Mouse (Mus musculus): ENCODE results near the gene Ncoa6. TPM values are rescaled to one million over a fixed set of nuclear protein-coding genes. Genes with fewer than 3 reads are reported as not detected.
A peak's percentile ranks its signal among the peaks of the same experiment; 100 is the strongest.

The Ncoa6 gene
- polyA plus RNA-seq, 1 experiment = 39.0 TPM

DNA sequence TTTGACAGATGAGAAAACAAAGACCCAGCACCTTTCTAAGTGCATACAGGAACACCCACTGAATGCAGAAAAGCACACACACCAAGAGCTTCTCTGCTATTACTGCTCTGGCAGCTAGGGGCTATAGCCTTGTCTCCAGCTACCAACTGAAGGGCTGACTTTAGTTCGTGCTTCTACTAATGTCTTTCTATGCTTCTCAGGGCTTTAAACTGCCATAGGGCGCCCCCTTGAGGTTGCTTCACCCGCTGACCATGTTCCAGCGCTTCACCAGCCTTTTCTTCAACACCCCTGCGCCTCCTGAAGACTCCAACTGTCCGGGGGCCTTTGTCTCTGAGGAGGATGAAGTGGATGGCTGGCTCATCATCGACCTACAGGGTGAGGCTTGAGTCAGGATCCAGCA is 88.6 kb downstream of the Ncoa6 start:
- no peak overlapping the region for H3K4me3 ChIP-seq (replicated peaks; ENCODE audit: insufficient read depth, low read depth, low read length)
- peak; percentile 80 to 84 for DNase-seq
- peaks cover 24% of the 10 kb centered on the region for H3K4me1 ChIP-seq (ENCODE audit: control insufficient read depth, insufficient read depth, low read length)
- H3K27me3 ChIP-seq (ENCODE audit: control insufficient read depth, insufficient read depth, low read length) = no peaks in the 10 kb centered on the region
- H3K27ac ChIP-seq (ENCODE audit: insufficient read depth, low read length) = no peak overlapping the region
- 8% methylated on average over 7 of the region's 7 CpGs for WGBS
- peak; percentile 72 for TF ChIP-seq CTCF (IDR thresholded peaks at IDR 0.05; ENCODE audit: borderline replicate concordance, insufficient read depth, low read depth, low read length)
- no peak for TF ChIP-seq POLR2A (IDR thresholded peaks at IDR 0.05; ENCODE audit: borderline replicate concordance, insufficient read depth, low read length)

DNA sequence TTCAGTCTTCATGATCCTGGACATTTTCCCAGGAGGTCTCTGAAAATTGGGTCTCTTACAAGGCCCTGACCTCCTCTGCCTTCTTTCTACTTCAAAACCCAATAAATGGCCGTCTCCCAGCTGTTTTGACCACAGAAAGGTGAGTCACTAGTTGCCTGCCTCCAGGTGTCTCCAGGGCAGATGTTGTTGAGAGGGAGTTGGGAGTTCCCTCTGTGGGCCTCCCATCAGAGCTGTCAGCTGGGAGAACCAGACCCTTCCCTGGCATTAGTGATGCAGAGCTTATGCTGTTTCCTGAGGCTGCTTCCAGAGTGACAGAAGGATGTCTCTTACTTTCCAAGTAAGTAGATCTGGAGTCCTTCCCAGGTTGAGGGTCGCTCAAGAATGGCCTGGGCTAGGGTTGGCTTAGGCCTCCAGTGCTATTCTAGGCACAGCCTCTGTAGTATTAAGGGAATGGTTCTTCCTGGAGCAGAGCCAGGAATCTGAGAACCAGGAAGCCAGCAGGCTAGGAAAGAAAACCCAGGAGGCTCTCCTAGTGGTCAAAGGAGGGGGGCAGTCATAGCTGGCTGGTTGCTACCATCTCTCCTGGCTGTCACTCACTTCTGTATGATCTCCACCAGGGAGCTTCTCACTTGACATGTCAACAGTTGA is 90.8 kb downstream of the Ncoa6 start:
- Histone ChIP-seq H3K4me1 (ENCODE audit: control insufficient read depth, insufficient read depth, low read length) (peaks cover 25% of the 10 kb centered on the region), H3K27ac (ENCODE audit: insufficient read depth, low read length) (peak overlapping the region; percentile 24), H3K4me3 (replicated peaks; ENCODE audit: insufficient read depth, low read depth, low read length) (peak overlapping the region; percentile 95), H3K27me3 (ENCODE audit: control insufficient read depth, insufficient read depth, low read length) (no peaks in the 10 kb centered on the region)
- 40% methylated on average over 2 of the region's 2 CpGs for WGBS
- no peak for TF ChIP-seq POLR2A (IDR thresholded peaks at IDR 0.05; ENCODE audit: borderline replicate concordance, insufficient read depth, low read length)
- no peak for TF ChIP-seq CTCF (IDR thresholded peaks at IDR 0.05; ENCODE audit: borderline replicate concordance, insufficient read depth, low read depth, low read length)
- peak; percentile 46 to 63 for DNase-seq

DNA sequence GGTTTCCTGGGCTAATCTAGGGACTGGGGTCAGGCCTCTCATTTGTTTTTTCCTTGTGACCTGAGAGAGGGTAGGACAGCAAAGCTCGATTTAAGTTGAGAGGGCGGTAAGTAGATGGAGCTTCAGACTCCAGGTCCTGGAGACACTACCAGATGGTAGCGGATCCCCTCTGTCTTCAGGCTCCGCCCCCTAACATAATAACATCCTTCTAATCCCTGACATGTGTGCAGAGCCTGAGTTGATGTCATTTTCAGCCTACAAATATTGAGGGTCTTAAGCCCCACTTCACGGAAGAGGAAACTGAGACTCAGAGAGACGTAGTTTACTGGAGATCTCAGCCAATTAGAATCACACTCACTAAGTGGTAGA is 91.4 kb downstream of the Ncoa6 start:
- 11% methylated on average over 6 of the region's 6 CpGs for WGBS
- no peak for DNase-seq
- Histone ChIP-seq H3K4me3 (replicated peaks; ENCODE audit: insufficient read depth, low read depth, low read length) (peak overlapping the region; percentile 95), H3K4me1 (ENCODE audit: control insufficient read depth, insufficient read depth, low read length) (peaks cover 25% of the 10 kb centered on the region), H3K27me3 (ENCODE audit: control insufficient read depth, insufficient read depth, low read length) (no peaks in the 10 kb centered on the region), H3K27ac (ENCODE audit: insufficient read depth, low read length) (peak overlapping the region; percentile 98)
- TF ChIP-seq POLR2A (IDR thresholded peaks at IDR 0.05; ENCODE audit: borderline replicate concordance, insufficient read depth, low read length) = no peak
- TF ChIP-seq CTCF (IDR thresholded peaks at IDR 0.05; ENCODE audit: borderline replicate concordance, insufficient read depth, low read depth, low read length) = no peak

DNA sequence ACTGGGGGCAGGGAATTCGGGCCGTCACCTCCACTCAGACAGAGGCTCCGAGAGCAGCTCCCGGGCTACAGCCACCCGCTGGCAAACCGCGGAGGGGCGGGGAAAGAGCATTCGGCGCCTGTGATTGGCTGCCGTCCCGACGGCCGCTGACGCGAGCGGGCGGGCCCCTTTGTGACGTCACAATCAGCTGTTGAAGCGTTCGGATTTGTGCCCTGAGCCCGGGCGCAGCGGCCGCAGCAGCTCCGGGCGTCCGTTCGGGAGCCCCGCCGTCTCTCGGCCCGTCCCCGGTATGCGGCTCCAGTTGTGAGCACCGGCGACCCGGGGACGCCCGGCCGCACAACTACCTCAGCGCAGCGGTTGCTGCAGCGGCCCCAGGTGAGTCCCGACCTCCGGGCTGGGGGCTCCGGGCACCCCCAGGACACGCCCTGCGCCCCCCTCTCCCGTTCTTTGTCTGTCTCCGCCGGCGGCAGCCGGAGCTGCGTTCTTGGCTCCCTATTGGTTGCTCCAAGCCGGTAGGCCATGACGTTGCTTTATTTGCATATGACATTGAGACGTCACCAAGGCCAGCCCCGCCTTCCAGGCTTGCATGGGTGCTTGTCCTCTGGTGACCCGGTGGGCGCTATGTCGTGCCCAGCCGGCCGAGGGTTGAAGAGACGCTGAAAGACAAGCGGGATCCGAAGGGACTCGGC is 91.9 kb downstream of the Ncoa6 start:
- Histone ChIP-seq H3K4me3 (replicated peaks; ENCODE audit: insufficient read depth, low read depth, low read length) (peak overlapping the region; percentile 95), H3K27me3 (ENCODE audit: control insufficient read depth, insufficient read depth, low read length) (no peaks in the 10 kb centered on the region), H3K27ac (ENCODE audit: insufficient read depth, low read length) (peak overlapping the region; percentile 98), H3K4me1 (ENCODE audit: control insufficient read depth, insufficient read depth, low read length) (peaks cover 23% of the 10 kb centered on the region)
- peak; percentile 98 to 99 for DNase-seq
- peak; percentile 86 for TF ChIP-seq POLR2A (IDR thresholded peaks at IDR 0.05; ENCODE audit: borderline replicate concordance, insufficient read depth, low read length)
- no peak for TF ChIP-seq CTCF (IDR thresholded peaks at IDR 0.05; ENCODE audit: borderline replicate concordance, insufficient read depth, low read depth, low read length)
- WGBS = under 1% methylated on average over 68 of the region's 68 CpGs

DNA sequence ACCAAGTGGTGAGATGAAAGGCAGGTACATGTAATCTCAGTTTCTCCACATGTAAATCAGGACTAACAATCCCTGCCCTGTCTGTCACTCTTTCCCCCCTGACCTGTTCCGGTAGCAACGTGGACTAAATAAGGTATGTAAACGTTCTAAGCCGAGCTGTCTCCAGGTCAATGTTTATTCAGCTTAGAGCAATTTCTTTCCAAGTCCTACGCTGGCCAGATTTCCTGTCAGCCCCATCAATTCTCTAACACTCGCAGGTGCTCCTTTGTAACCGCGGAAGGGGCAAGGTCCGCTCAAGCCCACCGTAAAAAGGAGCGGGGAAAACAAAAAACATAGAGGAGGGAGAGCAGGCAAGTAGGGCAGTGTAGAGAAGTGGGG is 92.6 kb downstream of the Ncoa6 start:
- WGBS = 0% methylated on average over 11 of the region's 11 CpGs
- TF ChIP-seq POLR2A (IDR thresholded peaks at IDR 0.05; ENCODE audit: borderline replicate concordance, insufficient read depth, low read length) = no peak
- no peak for TF ChIP-seq CTCF (IDR thresholded peaks at IDR 0.05; ENCODE audit: borderline replicate concordance, insufficient read depth, low read depth, low read length)
- peaks cover 16% of the 10 kb centered on the region for H3K4me1 ChIP-seq (ENCODE audit: control insufficient read depth, insufficient read depth, low read length)
- peak overlapping the region; percentile 95 for H3K4me3 ChIP-seq (replicated peaks; ENCODE audit: insufficient read depth, low read depth, low read length)
- peak overlapping the region; percentile 98 for H3K27ac ChIP-seq (ENCODE audit: insufficient read depth, low read length)
- peak in 1 of 2 experiments; percentile 39 for DNase-seq
- H3K27me3 ChIP-seq (ENCODE audit: control insufficient read depth, insufficient read depth, low read length) = no peaks in the 10 kb centered on the region

DNA sequence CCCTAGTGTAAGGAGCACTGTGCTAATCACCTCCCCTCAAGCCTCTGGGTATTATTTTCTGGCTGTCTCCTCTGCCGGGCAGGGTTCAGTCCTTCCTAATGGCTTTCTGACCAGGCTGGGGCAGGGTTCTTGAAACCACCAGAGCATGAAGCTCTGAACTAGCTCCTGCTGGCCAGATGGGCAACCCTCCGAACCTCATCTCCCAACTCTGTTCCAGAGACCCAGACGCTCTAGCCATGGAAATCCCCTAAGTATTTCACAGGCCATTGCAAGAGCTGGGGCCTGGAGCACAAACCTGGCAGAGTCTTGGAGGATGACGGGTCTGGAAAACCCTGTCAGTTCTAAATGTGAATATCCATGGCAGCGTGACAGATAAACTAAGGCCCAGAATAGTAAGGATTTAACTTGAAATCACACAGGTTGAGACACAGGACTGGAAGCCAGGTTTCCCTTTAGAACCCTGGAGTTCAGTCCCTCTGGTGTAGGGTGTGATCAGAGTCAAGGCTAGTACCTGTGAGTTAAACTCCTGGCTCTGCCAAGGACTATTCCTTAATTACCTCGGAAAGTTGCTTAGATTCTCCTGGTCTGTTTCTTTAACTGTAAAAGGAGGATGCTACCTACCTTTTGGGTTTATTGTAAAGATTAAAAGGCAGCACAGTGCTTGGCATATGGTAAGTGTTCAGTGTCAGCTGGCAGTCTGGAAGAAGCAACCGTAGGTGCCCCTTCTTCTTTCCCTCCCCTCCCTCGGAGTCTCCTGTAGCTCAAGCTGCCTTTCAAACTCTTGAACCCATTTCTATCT is 93.2 kb downstream of the Ncoa6 start, which contains the start of gene Trp53inp2:
TSS of gene Trp53inp2 (plus strand) at position 799 of the 799 bp plus-strand sequence.
- peak within 1 kb of the TSS; percentile 98 for H3K27ac ChIP-seq (ENCODE audit: insufficient read depth, low read length)
- peak within 1 kb of the TSS; percentile 95 for H3K4me3 ChIP-seq (replicated peaks; ENCODE audit: insufficient read depth, low read depth, low read length)
- peaks cover 12% of the 10 kb centered on the region for H3K4me1 ChIP-seq (ENCODE audit: control insufficient read depth, insufficient read depth, low read length)
- TF ChIP-seq POLR2A (IDR thresholded peaks at IDR 0.05; ENCODE audit: borderline replicate concordance, insufficient read depth, low read length) (no peak), CTCF (IDR thresholded peaks at IDR 0.05; ENCODE audit: borderline replicate concordance, insufficient read depth, low read depth, low read length) (no peak)
- H3K27me3 ChIP-seq (ENCODE audit: control insufficient read depth, insufficient read depth, low read length) = no peaks in the 10 kb centered on the region
- WGBS = 26% methylated on average over 8 of the region's 8 CpGs
- peak; percentile 30 to 33 for DNase-seq

DNA sequence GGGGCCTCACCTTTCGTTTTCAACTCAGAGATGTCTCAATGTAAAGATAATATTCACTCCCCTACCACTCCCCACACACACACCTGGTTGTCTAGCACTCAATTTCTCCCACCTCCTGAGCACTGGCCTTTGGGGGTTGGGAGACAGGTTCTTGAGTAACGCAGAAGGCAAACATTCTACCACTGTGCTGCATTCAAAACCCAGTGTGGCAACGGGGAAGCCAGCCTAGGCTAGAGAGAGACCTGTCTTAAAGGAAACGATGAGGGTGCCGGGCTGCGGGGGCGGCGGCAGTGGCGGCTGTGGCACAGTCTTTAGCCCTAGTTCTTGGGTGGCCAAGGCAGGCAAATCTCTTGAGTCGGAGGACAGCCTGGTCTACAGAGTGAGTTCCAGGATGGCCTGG is 97.5 kb downstream of the Ncoa6 start:
- WGBS = 86% methylated on average over 10 of the region's 10 CpGs
- Histone ChIP-seq H3K27ac (ENCODE audit: insufficient read depth, low read length) (no peak overlapping the region), H3K4me1 (ENCODE audit: control insufficient read depth, insufficient read depth, low read length) (peaks cover 5% of the 10 kb centered on the region; the same call in 1 of the 2 replicates), H3K4me3 (replicated peaks; ENCODE audit: insufficient read depth, low read depth, low read length) (no peak overlapping the region), H3K27me3 (ENCODE audit: control insufficient read depth, insufficient read depth, low read length) (no peaks in the 10 kb centered on the region)
- DNase-seq = no peak
- no peak for TF ChIP-seq POLR2A (IDR thresholded peaks at IDR 0.05; ENCODE audit: borderline replicate concordance, insufficient read depth, low read length)
- TF ChIP-seq CTCF (IDR thresholded peaks at IDR 0.05; ENCODE audit: borderline replicate concordance, insufficient read depth, low read depth, low read length) = no peak
